Mouse (Mus musculus): ENCODE results near the gene Sh2d4b. TPM values are rescaled to one million over a fixed set of nuclear protein-coding genes. Genes with fewer than 3 reads are reported as not detected.

Sh2d4b gene
- polyA plus RNA-seq, 1 experiment from 2014 or later: 1.5 TPM

DNA sequence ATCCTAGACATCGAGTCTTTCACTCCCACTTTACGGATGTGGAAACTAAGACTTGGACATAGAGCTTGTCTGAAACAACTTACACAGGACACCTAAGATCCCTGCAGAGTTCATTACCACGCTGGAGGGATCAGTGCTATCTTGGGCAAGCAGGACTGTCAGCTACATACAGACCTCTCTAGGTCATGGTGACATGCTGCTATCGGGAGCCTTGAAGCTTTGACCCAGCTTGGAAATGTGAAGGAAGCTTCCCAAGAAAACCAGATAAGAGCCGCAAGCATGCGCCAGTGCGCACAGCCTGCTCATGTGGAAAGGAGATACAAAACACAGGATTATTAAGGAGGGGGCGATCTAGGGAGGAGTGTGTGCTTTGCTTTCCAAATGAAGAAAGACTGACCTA is 22.8 kb upstream of the Sh2d4b start:
- peaks cover 48% of the 10 kb centered on the region for H3K36me3 ChIP-seq (ENCODE audit: control insufficient read depth, insufficient read depth, low read length)
- H3K4me1 ChIP-seq (ENCODE audit: control insufficient read depth, insufficient read depth, low read length): no peaks in the 10 kb centered on the region
- H3K9me3 ChIP-seq (replicated peaks; ENCODE audit: control insufficient read depth, low read length): no peaks in the 10 kb centered on the region
- no peaks in the 10 kb centered on the region for H3K27me3 ChIP-seq (replicated peaks; ENCODE audit: control insufficient read depth, insufficient read depth, low read length)
- no peak overlapping the region for H3K4me2 ChIP-seq (ENCODE audit: low read length)
- no peak overlapping the region for H3K4me3 ChIP-seq (ENCODE audit: low read depth, low read length)
- 89% methylated on average over 8 of the region's 8 CpGs for WGBS
- no peak overlapping the region for H3K27ac ChIP-seq (ENCODE audit: low read depth, low read length)
- DNase-seq (ENCODE audit: low spot score) (no peak), ATAC-seq (no peak)
- H3K9ac ChIP-seq (ENCODE audit: low read length): no peak overlapping the region

DNA sequence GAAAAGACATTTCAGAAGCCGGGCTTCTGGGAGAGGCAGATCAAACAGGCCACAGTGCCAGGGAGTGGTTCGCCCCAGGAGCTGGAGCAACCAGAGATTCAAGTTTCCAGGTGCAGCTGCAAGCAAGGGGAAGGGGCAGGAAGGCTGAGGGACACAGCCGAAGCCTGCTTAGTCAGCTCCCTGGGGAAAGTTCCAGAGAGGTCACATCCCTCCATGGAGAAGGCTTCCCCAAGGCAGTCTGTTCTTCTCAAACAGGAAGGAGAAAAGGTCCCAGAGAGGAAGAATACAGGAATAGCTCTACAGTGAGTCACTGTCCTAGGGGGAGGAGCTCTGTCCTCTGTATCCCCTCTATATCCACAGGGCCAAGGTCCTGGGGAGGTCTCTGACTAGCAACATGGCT is 21.6 kb upstream of the Sh2d4b start:
- H3K4me1 ChIP-seq (ENCODE audit: control insufficient read depth, insufficient read depth, low read length): no peaks in the 10 kb centered on the region
- H3K4me3 ChIP-seq (ENCODE audit: low read depth, low read length): no peak overlapping the region
- 0 out of 2 replicates have a peak overlapping the region, but pooled peaks have one; percentile 2 for H3K27ac ChIP-seq (ENCODE audit: low read depth, low read length)
- H3K36me3 ChIP-seq (ENCODE audit: control insufficient read depth, insufficient read depth, low read length): peaks cover 59% of the 10 kb centered on the region
- DNase-seq (ENCODE audit: low spot score) (no peak), ATAC-seq (no peak)
- WGBS: 88% methylated on average over 3 of the region's 3 CpGs
- no peaks in the 10 kb centered on the region for H3K27me3 ChIP-seq (replicated peaks; ENCODE audit: control insufficient read depth, insufficient read depth, low read length)
- H3K9ac ChIP-seq (ENCODE audit: low read length): no peak overlapping the region
- no peaks in the 10 kb centered on the region for H3K9me3 ChIP-seq (replicated peaks; ENCODE audit: control insufficient read depth, low read length)
- no peak overlapping the region for H3K4me2 ChIP-seq (ENCODE audit: low read length)

DNA sequence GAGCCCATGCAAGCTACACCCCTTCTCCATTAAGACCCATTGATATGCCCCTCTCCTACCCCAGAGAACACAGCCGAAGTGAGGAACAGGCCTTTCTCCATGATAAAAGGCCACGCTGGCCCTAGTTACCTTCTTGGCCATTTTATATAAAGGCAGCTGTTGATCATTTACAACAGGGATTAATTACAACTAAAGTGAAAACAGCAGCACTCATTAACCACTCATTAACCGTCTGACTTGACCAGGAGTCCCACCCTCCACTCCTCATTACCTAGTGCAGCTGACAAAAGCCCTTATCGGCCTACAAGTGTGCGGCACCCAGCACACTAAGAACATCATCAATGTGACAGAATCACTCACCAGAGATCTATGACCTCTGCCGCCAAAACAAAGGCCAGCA is 20.6 kb upstream of the Sh2d4b start:
- H3K4me2 ChIP-seq (ENCODE audit: low read length): no peak overlapping the region
- H3K9me3 ChIP-seq (replicated peaks; ENCODE audit: control insufficient read depth, low read length): no peaks in the 10 kb centered on the region
- no peaks in the 10 kb centered on the region for H3K4me1 ChIP-seq (ENCODE audit: control insufficient read depth, insufficient read depth, low read length)
- H3K9ac ChIP-seq (ENCODE audit: low read length): no peak overlapping the region
- DNase-seq (ENCODE audit: low spot score) (no peak), ATAC-seq (no peak)
- peaks cover 69% of the 10 kb centered on the region for H3K36me3 ChIP-seq (ENCODE audit: control insufficient read depth, insufficient read depth, low read length)
- no peak overlapping the region for H3K4me3 ChIP-seq (ENCODE audit: low read depth, low read length)
- H3K27me3 ChIP-seq (replicated peaks; ENCODE audit: control insufficient read depth, insufficient read depth, low read length): no peaks in the 10 kb centered on the region
- 32% methylated on average over 6 of the region's 6 CpGs for WGBS
- no peak overlapping the region for H3K27ac ChIP-seq (ENCODE audit: low read depth, low read length)

DNA sequence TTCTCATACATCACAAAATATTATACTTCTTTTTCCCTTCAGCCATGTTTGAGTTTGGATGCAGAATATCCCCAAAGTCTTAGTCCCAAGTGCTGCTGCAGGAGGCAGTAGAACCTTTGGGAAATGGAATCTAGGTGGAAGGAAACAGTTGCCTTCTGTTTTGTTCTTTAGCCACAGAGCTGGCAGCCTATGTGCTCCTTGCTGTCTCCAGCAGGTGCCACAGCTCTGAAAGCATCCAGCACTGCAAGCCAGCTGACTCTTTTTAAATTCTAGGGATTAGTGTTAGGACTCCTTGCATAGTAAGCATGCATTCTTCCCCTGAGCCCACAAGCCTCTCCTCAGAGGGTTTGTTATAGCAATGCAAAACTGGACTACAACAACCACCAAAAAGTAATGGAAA is 18.5 kb upstream of the Sh2d4b start:
- H3K9ac ChIP-seq (ENCODE audit: low read length): no peak overlapping the region
- H3K4me1 ChIP-seq (ENCODE audit: control insufficient read depth, insufficient read depth, low read length): no peaks in the 10 kb centered on the region
- no peaks in the 10 kb centered on the region for H3K27me3 ChIP-seq (replicated peaks; ENCODE audit: control insufficient read depth, insufficient read depth, low read length)
- H3K36me3 ChIP-seq (ENCODE audit: control insufficient read depth, insufficient read depth, low read length): peaks cover 87% of the 10 kb centered on the region
- H3K9me3 ChIP-seq (replicated peaks; ENCODE audit: control insufficient read depth, low read length): no peaks in the 10 kb centered on the region
- ATAC-seq: no peak
- no peak overlapping the region for H3K4me3 ChIP-seq (ENCODE audit: low read depth, low read length)
- no peak overlapping the region for H3K27ac ChIP-seq (ENCODE audit: low read depth, low read length)
- H3K4me2 ChIP-seq (ENCODE audit: low read length): no peak overlapping the region
- DNase-seq (ENCODE audit: low spot score): no peak

DNA sequence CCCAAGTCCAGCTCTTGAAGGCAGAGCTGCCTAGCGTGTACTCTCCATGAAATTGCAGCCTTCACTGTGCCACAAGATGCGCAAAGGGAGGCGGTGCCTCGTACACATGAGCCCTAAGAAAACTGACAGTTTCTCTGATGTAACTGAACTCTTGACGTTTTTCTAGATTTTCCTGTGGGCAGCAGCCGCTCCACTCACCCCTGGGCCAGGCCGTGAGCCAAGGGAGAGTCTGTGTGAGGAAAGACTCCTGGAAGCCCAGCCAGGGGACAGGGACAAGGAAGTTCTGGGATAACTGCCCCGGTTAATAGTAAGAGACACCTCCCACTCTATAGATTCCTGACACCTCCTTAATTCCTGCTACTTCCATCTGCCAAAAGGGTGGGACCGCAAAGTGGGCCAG is 15.7 kb upstream of the Sh2d4b start:
- Histone ChIP-seq H3K9ac (ENCODE audit: low read length) (no peak overlapping the region), H3K27me3 (replicated peaks; ENCODE audit: control insufficient read depth, insufficient read depth, low read length) (no peaks in the 10 kb centered on the region), H3K4me3 (ENCODE audit: low read depth, low read length) (no peak overlapping the region), H3K4me1 (ENCODE audit: control insufficient read depth, insufficient read depth, low read length) (no peaks in the 10 kb centered on the region), H3K9me3 (replicated peaks; ENCODE audit: control insufficient read depth, low read length) (no peaks in the 10 kb centered on the region), H3K27ac (ENCODE audit: low read depth, low read length) (no peak overlapping the region), H3K4me2 (ENCODE audit: low read length) (no peak overlapping the region), H3K36me3 (ENCODE audit: control insufficient read depth, insufficient read depth, low read length) (peaks cover 83% of the 10 kb centered on the region)
- DNase-seq (ENCODE audit: low spot score) (no peak), ATAC-seq (no peak)
- WGBS: 96% methylated on average over 9 of the region's 9 CpGs

DNA sequence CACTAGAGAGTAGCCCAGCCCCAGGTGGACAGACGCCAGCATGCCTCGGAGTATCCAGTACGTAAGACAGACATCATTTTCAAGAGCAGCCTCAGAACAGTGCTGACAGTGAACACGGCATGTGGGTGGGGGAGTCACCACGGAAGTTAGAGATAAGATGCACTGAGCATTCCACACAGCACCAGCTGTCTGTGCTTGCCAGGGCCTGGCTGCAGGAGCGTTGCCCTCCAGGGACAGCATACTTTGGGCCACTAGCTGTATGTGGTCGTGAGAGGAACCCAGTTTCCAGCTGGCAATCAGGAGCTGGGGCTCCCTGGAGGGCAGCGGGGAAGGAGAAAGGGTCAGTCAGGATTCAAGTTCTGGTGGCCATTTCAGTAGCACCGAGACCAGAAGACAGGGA is 13.7 kb upstream of the Sh2d4b start:
- Histone ChIP-seq H3K36me3 (ENCODE audit: control insufficient read depth, insufficient read depth, low read length) (peaks cover 73% of the 10 kb centered on the region), H3K4me3 (ENCODE audit: low read depth, low read length) (no peak overlapping the region)
- ATAC-seq: no peak

DNA sequence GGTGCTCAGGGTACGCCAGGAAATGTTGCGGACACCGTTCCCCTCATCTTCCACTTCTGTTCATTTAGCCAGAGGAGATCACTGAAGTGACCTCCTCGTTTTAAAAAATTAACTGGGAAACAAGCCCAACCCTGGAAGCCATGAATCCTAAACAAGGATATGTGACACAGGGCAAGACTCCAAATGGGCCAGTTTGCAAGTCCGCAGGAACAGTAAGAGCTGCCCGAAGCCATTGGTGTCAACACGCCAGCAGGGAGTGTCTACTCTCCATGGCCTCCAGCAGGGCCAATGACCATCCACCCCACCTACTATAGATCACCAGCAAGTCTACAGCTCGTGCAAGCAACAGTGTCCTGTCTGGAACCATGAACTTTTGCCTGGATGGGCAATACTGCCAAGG is 12.7 kb upstream of the Sh2d4b start:
- Histone ChIP-seq H3K4me1 (ENCODE audit: control insufficient read depth, insufficient read depth, low read length) (no peaks in the 10 kb centered on the region), H3K27ac (ENCODE audit: low read depth, low read length) (no peak overlapping the region), H3K27me3 (replicated peaks; ENCODE audit: control insufficient read depth, insufficient read depth, low read length) (no peaks in the 10 kb centered on the region), H3K9me3 (replicated peaks; ENCODE audit: control insufficient read depth, low read length) (no peaks in the 10 kb centered on the region), H3K9ac (ENCODE audit: low read length) (no peak overlapping the region), H3K36me3 (ENCODE audit: control insufficient read depth, insufficient read depth, low read length) (peaks cover 63% of the 10 kb centered on the region), H3K4me2 (ENCODE audit: low read length) (no peak overlapping the region), H3K4me3 (ENCODE audit: low read depth, low read length) (no peak overlapping the region)
- WGBS: 94% methylated on average over 8 of the region's 8 CpGs
- ATAC-seq (no peak), DNase-seq (ENCODE audit: low spot score) (no peak)

More for the DNA sequence above, 13.7 kb upstream of the Sh2d4b start:
- H3K9ac ChIP-seq (ENCODE audit: low read length): no peak overlapping the region
- no peaks in the 10 kb centered on the region for H3K27me3 ChIP-seq (replicated peaks; ENCODE audit: control insufficient read depth, insufficient read depth, low read length)
- no peaks in the 10 kb centered on the region for H3K9me3 ChIP-seq (replicated peaks; ENCODE audit: control insufficient read depth, low read length)
- H3K4me2 ChIP-seq (ENCODE audit: low read length): no peak overlapping the region
- DNase-seq (ENCODE audit: low spot score): no peak
- WGBS: 91% methylated on average over 9 of the region's 9 CpGs
- no peaks in the 10 kb centered on the region for H3K4me1 ChIP-seq (ENCODE audit: control insufficient read depth, insufficient read depth, low read length)
- H3K27ac ChIP-seq (ENCODE audit: low read depth, low read length): no peak overlapping the region

DNA sequence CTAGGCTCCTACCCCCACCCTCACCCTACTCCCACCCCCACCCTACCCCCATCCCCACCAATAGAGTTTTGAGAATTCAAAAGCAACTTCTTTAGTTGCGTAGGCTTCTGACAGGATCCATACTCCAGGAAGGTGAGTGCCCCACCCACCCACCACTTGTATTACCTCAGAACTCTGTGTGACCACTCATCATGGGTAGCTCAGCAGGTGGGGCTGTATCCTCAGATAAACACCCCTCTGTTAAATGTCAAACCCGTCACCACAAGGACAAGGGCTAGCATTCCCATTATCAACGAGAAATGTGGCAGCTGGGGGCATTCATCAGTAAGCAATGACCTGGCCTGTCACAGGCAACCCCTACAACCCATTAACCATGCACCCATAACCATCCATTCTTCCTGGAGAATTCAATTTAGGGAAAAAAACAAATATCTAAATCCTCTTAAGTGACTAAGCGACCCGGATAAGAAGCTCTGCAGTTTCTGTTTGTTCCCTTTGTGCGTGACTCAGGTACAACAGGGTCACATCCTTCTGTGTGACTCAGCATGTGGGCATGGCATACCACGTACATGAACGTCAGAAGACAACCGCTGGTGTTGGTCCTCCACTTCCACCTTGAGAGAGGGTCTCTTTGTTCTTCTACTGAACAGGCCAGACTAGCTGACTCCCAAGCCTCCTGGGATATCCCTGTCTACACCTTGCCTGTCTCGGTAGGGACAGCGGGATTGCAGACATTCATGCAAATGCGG is 9.4 kb upstream of the Sh2d4b start:
- ATAC-seq: no peak
- H3K9ac ChIP-seq (ENCODE audit: low read length): no peak overlapping the region
- H3K27me3 ChIP-seq (replicated peaks; ENCODE audit: control insufficient read depth, insufficient read depth, low read length): no peaks in the 10 kb centered on the region
- H3K4me1 ChIP-seq (ENCODE audit: control insufficient read depth, insufficient read depth, low read length): no peaks in the 10 kb centered on the region
- WGBS: 74% methylated on average over 12 of the region's 12 CpGs
- H3K4me3 ChIP-seq (ENCODE audit: low read depth, low read length): no peak overlapping the region
- no peak overlapping the region for H3K27ac ChIP-seq (ENCODE audit: low read depth, low read length)
- H3K36me3 ChIP-seq (ENCODE audit: control insufficient read depth, insufficient read depth, low read length): peaks cover 30% of the 10 kb centered on the region
- no peak overlapping the region for H3K4me2 ChIP-seq (ENCODE audit: low read length)
- DNase-seq (ENCODE audit: low spot score): no peak
- H3K9me3 ChIP-seq (replicated peaks; ENCODE audit: control insufficient read depth, low read length): no peaks in the 10 kb centered on the region

DNA sequence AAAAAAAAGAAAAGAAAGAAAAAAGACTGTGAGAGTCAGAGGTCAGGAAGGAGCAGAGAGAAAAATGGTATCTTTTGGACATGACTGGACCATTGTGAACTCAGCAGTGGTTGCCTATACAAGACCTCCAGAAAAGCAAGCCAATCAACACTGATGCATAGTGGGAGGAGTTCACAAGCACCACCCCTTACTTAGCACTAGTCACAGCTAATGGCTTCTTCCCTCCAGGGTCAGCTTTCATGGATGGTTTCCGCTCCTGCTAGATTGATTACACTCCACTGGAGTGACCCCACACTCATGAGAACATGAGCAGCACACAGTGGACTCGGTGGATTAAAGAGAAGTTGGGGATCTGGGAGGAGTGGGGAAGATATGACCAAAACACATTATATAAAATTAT is 7.2 kb upstream of the Sh2d4b start:
- Histone ChIP-seq H3K9ac (ENCODE audit: low read length) (no peak overlapping the region), H3K36me3 (ENCODE audit: control insufficient read depth, insufficient read depth, low read length) (peaks cover 9% of the 10 kb centered on the region; the same call in 1 of the 2 replicates), H3K27ac (ENCODE audit: low read depth, low read length) (no peak overlapping the region), H3K9me3 (replicated peaks; ENCODE audit: control insufficient read depth, low read length) (no peaks in the 10 kb centered on the region), H3K27me3 (replicated peaks; ENCODE audit: control insufficient read depth, insufficient read depth, low read length) (no peaks in the 10 kb centered on the region), H3K4me3 (ENCODE audit: low read depth, low read length) (no peak overlapping the region), H3K4me2 (ENCODE audit: low read length) (no peak overlapping the region), H3K4me1 (ENCODE audit: control insufficient read depth, insufficient read depth, low read length) (no peaks in the 10 kb centered on the region)
- no peak; the same call in 1 of the 2 replicates for ATAC-seq
- WGBS: 82% methylated on average over 2 of the region's 2 CpGs
- DNase-seq (ENCODE audit: low spot score): no peak

Data from forebrain, embryonic 14.5 days (tissue).